Mouse (Mus musculus) MEL (cell line): ENCODE data around the gene Naa25.

Source experiments
- CHD2 ChIP-seq: IDR thresholded peaks from 2 replicates; pipeline ENCODE4 v1.6.1; 2011; ENCODE audit warnings: low read length, improper control_type of control experiment
- CTCF ChIP-seq, 3 experiments: IDR thresholded peaks in 2 of 3; conservative IDR thresholded peaks in 1 of 3; 2 replicates each; pipeline ENCODE4 v1.5.1; 2011 to 2012; ENCODE audit warnings: low read length in 3 of 3, low read depth in 2 of 3, mild to moderate bottlenecking in 2 of 3, improper control_type of control experiment in 1 of 3, inconsistent platforms in 1 of 3, mixed read lengths in 1 of 3, moderate library complexity in 1 of 3; ENCODE audit not compliant: control insufficient read depth in 1 of 3, insufficient read depth in 1 of 3, poor library complexity in 1 of 3, severe bottlenecking in 1 of 3
- E2F4 ChIP-seq: IDR thresholded peaks from 2 replicates; pipeline ENCODE4 v1.6.1; 2011; ENCODE audit warnings: low read depth, low read length, improper control_type of control experiment, borderline replicate concordance
- EP300 ChIP-seq, 2 experiments: IDR thresholded peaks; 2 replicates each; pipeline ENCODE4 v1.6.1; 2011; ENCODE audit warnings: improper control_type of control experiment in 2 of 2, low read length in 2 of 2, low read depth in 1 of 2, mild to moderate bottlenecking in 1 of 2
- HCFC1 ChIP-seq: IDR thresholded peaks from 2 replicates; pipeline ENCODE4 v1.6.1; 2012; ENCODE audit warnings: low read depth, mild to moderate bottlenecking, inconsistent platforms, low read length, improper control_type of control experiment, moderate library complexity
- TBP ChIP-seq: IDR thresholded peaks from 2 replicates; pipeline ENCODE4 v1.8.0; 2011; ENCODE audit warnings: low read depth, low read length, improper control_type of control experiment
- TCF12 ChIP-seq: IDR thresholded peaks from 2 replicates; pipeline ENCODE4 v1.6.1; 2014; ENCODE audit warnings: low read depth, mild to moderate bottlenecking, inconsistent platforms, low read length, improper control_type of control experiment, moderate library complexity
- USF1 ChIP-seq: IDR thresholded peaks from 2 replicates; pipeline ENCODE4 v1.6.1; 2014; ENCODE audit warnings: low read depth, mild to moderate bottlenecking, inconsistent platforms, low read length, improper control_type of control experiment, moderate library complexity

GRCm38 (mm10) chr5:121398146-121398964 lies 619 bp downstream of the Naa25 start:
- TF ChIP-seq E2F4 (no peak), CTCF (IDR thresholded peaks at IDR 0.05 in 2 of 3, conservative IDR thresholded peaks at IDR 0.05 in 1 of 3; ENCODE audit: control insufficient read depth in 1 of 3, insufficient read depth in 1 of 3, low read depth in 2 of 3, low read length in 3 of 3, poor library complexity in 1 of 3, severe bottlenecking in 1 of 3) (no peak), EP300 (IDR thresholded peaks at IDR 0.05; ENCODE audit: low read depth in 1 of 2, low read length in 2 of 2) (no peak), USF1 (peak; percentile 60), TCF12 (no peak), HCFC1 (no peak), TBP (no peak), CHD2 (no peak)
